Mouse (Mus musculus) brain, embryonic 14.5 days (tissue): ENCODE results near the gene Gm5741.

Experiments used
- CTCF ChIP-seq: fragments of 200-500 bp; IDR thresholded peaks from 2 replicates; pipeline ENCODE4 v1.5.1; 2012; ENCODE audit warnings: inconsistent platforms, mild to moderate bottlenecking, moderate library complexity, borderline replicate concordance; ENCODE audit not compliant: insufficient read depth, insufficient read length; ENCODE audit errors: extremely low read depth
- POLR2A ChIP-seq: fragments of 200-500 bp; IDR thresholded peaks from 2 replicates; pipeline ENCODE4 v1.6.1; 2012; ENCODE audit warnings: mild to moderate bottlenecking, inconsistent platforms, borderline replicate concordance; ENCODE audit not compliant: poor library complexity, insufficient read depth, insufficient read length, severe bottlenecking; ENCODE audit errors: extremely low read depth

DNA sequence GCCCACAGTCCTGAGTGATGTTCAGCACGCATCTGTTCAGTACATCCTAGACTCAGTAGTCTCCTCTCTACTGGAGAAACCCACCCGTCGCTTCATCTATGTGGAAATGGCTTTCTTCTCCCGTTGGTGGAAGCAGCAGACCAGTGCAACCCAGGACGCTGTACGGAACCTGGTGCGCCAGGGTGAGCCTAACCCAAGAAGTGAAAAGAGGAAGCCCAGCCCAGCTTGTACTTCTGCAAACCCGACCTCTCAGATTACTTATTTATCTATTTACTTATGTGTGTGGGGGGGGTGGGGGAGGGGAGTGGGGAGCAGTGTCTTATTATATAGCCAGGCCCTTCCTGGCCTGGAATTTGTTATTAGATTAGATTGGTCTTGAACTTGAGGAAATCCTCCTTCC, 16.9 kb upstream of the Gm5741 start:
- TF ChIP-seq POLR2A (no peak), CTCF (no peak)
